Mouse (Mus musculus): ENCODE measurements around the gene Apoh.

The Apoh gene

GRCm38 (mm10) chr11:108342781-108343768 lies at the start of gene Apoh:
Apoh (plus strand) TSS chr11:108343354.
- peak; percentile 57 for DNase-seq (ENCODE audit: low read depth, low spot score)

GRCm38 (mm10) chr11:108293843-108294242 lies 49.3 kb upstream of the Apoh start:
- no peak for DNase-seq (ENCODE audit: low read depth, low spot score)

DNA sequence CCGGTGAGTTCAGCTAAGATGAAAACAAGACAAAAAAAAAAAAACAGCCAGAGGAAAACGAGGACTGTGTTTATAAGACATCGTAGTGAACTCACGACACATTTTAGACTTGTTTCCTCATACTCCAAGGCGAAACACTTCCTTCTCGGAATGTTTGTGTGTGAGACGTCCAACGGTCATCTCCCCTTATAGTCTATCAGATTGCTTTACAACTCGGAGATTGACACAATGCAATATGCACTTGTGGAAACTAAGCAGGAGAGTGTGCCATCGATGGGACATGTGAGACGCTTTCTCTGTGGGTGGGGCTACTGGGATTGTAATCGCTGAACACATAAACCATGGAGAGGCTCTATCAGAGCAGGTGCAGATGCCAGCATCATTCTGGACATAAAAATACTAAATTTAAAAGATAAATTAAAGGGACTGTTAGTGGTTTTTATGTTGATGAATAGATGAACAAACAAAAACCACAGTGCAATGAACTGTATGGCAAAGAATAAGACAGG lies 48.8 kb upstream of the Apoh start:
- DNase-seq (ENCODE audit: low read depth, low spot score), result no peak

DNA sequence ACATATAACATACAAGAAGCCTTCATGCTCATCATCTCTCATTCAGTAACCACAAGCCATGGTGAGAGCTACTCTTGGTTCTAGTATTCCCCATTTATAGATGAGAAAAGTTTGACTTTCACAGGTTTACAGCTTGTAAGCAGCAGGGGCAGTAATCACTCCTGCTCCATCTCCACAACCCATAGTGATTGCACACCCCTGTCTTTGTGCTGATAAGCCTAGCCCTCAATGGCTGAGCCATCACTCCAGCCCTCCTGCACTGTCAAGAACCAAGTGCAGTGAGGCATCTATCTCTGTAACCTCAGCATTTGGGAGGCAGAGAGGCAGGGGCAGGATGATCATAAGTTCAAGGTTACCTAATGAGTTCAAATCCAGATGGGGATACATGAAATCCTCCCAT lies 47.8 kb upstream of the Apoh start:
- no peak for DNase-seq (ENCODE audit: low read depth, low spot score)

DNA sequence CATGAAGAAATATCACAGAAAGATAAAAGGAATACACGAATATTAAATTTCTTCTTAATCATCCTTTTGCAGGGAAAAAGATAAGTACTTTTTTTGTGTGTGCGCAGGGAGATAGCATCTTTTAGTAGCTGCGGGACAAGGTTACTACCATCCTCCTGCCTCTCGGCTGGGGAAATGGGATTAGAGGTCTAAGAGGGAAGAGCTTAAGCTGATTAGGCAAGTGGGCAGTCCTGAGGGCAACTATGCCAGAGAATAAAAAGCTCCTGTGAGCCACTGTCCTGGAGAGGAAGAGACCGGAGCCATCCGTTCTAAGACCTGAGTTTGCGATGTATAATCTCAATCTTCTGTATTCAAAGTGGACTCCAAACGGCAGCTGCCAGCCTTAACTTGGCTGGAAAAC lies 45.2 kb upstream of the Apoh start:
- DNase-seq (ENCODE audit: low read depth, low spot score), result no peak

DNA sequence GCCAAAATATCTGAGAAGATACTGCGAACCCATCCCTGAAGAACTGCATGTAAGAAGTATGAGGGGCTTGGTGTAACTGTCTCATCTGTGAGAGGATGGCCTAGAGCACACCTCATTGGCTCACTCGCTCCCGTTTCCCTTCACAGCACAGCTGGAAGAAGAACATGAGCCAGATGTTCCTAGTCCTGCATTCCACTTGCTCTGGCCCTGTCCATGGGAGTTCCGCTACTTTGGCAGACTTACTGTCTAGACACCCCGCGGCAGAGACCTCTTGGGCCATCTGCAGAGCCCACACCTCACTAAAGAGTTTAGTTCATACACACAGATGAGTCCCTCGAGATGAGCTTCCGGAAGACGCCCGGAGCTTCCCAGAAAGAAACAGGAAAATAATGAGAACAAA lies 43.2 kb upstream of the Apoh start:
- DNase-seq (ENCODE audit: low read depth, low spot score), result no peak

DNA sequence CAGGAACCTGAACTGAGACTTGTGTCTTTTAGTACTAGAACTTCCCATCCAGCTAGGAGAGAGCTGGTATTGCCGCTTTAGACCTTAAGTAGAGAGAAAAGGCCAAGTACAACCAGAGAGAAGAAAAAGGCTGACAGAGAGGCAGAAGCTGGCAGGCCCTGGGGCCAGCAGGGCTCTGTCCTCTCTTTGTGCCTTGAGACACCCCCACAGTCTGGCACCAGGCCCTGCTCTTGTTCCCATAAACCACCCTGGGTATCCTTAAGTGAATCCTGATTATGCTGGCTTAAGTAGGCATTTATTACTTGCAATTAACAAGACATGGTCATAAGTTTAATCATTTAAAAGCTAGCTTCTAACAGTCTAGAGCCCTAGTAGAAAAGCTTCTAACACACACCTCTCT lies 42.7 kb upstream of the Apoh start:
- no peak for DNase-seq (ENCODE audit: low read depth, low spot score)

DNA sequence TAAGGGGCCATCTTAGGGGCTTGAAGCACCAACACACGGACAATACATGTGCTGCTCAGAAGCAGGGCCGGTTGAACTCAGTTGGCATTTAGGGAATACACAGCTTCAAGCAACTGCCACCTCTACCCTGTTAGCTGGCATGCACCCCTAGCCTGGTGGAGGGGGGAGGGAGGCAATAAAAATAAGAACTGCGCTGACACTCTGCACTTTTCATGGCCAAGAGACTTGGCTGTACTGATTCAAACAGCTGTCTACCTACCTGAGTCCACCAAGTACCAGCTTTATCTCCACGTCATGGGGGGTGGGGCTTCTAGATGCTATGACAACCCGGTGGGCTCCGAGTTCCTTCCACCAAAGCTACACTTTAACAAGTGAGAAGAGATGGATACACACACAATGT lies 42.1 kb upstream of the Apoh start:
- no peak for DNase-seq (ENCODE audit: low read depth, low spot score)

DNA sequence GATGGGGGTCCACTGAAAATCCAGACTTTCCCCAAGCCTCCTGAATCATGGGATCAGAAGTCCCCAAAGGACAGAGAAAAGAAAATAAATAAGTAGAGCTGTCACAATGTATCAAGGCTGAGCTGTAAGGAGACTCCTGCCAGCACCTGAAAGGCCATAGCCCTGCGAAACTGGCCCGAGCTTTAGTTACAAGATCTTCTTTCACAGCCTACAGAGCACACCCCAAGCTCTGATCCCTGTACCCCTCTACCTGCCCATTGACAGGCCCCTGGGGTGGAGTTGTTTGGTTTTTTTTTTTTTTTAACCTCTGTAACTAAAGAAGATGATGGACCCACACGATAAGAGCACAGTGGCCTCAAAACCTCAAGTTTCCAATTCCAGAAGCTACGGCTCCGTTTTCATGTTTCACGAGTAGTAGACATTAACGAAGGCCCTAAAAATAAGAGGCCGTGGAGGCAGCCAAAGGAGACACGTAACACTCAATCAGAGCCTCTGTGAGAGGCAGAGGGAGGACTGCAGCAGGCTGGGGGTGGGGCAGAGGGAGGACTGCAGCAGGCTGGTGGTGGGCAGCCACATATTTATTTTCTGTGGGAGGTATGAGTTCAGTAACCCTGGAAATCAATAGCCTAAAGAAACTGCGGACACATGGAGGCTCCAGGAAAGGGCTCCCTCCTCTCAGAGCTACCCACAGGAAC lies 41.2 kb upstream of the Apoh start:
- no peak for DNase-seq (ENCODE audit: low read depth, low spot score)

- DNase-seq (ENCODE audit: low read depth, low spot score), result no peak
These were observed 39.4 kb upstream of the Apoh start for GRCm38 (mm10) chr11:108303787-108304186.

DNA sequence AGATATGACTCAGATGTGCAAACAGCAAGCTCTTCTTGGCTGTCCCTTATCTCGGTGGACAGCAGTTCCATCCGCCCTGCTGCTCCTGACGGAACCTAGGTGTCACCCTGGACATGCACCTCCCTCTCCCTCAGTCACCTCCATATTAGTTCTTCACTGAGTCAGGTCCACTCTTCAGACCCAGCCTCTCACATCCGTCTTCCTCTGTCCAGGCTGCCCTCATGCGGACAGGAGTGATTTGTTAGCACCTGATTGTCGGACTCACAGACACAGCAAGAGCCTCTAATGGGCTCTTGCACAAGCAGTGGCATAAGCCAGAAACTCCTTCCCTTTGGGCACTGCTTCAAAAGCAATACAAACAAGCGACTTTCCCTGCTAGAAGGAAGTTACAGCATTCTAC lies 35.9 kb upstream of the Apoh start:
- DNase-seq (ENCODE audit: low read depth, low spot score), result no peak

GRCm38 (mm10) chr11:108308253-108308652 lies 34.9 kb upstream of the Apoh start:
- DNase-seq (ENCODE audit: low read depth, low spot score), result no peak

DNA sequence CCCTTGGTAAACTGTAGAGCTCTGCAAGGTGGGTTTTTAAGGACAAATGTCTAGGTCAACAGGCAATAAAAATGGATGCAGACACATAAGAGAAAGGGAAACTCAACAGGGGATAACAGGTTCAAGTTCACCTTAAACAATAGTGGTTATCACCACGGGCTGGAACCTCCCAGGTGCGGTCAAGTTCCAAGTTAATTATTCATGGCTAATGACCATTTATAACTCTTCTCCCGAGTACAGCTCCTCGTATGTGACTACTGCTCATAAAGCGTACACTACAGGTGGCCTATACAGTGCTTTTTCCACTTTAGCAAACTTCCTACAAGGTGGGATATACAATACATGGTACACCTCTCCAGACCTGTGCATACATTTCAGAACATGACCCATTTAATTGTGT lies 33.4 kb upstream of the Apoh start:
- DNase-seq (ENCODE audit: low read depth, low spot score), result no peak

- DNase-seq (ENCODE audit: low read depth, low spot score), result peak; percentile 49
These were observed 31.2 kb upstream of the Apoh start for GRCm38 (mm10) chr11:108311912-108312311.

DNA sequence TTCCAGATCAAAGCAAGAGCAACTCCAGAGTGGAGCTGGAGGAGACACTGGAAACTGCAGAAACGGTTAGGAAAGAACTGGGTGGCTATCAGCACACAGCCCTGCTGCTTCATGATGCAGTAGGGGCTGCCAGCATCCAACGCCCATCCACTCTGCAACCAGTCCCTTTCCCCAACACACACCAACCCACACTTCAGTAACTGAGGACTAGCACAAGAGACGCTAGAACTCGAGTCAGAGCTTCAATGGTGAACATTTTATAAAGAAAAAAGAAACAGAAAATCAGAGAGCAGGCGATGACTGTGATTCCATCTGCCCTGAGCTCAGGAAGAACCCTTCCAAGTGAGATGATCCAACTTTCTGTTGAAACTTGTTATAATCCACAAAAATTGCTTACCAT lies 30.6 kb upstream of the Apoh start:
- DNase-seq (ENCODE audit: low read depth, low spot score), result no peak

DNA sequence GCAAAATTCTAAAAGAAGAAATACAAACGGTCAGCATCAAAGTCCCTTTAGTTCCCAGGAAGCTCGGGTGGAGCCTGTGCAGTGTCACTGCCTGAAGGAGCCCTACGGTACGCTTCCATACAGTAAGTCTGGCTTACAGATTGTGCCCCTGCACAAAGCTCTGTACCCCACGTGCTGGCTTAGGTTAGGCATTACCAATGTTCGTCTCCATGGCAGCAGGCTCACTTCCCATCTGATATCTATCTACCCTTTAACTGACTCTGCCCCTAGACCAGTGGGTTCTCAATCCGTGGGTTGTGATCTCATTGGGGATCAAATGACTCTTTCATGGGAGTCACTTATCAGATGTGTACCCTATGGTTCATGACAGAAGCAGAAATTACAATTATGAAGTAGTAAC lies 27.4 kb upstream of the Apoh start:
- DNase-seq (ENCODE audit: low read depth, low spot score), result no peak

DNA sequence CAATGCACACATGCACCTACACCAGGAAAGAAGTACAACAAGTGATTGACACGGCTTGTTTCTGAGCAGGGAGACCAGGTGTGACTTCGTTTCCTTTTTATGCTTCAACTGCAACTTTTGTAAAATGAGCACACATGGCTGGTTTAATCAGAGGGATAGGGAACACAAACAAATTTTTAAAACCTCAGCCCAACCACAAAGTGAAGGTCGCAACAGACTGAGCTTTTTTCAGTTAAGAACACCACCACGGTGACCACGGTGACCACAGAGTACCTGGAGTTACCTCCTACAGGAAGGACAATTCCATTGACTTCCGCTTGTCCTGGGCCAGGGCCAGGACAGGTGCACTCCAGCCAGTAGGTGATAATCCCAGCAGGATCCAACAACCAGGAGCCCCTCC lies 25.3 kb upstream of the Apoh start:
- no peak for DNase-seq (ENCODE audit: low read depth, low spot score)

DNA sequence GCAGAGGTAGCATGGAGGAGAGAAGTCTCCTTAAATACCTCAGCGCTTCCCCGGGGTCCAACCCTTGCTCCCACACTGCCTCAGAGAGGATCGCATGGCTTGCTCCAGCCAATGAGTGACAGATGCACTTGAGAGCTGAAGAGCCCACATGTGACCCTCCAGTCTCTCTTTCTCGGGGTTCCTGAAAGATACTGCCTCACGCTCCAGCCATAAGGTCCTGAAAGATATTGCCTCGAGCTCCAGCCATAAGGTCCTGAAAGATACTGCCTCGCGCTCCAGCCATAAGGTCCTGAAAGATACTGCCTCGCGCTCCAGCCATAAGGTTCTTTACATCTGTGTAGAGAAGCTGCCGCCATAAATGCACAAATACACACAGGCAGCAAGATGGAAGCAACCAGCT lies 24.0 kb upstream of the Apoh start:
- no peak for DNase-seq (ENCODE audit: low read depth, low spot score)

- DNase-seq (ENCODE audit: low read depth, low spot score), result no peak
These were observed 22.6 kb upstream of the Apoh start for GRCm38 (mm10) chr11:108320561-108320960.

GRCm38 (mm10) chr11:108322156-108322555 lies 21.0 kb upstream of the Apoh start:
- no peak for DNase-seq (ENCODE audit: low read depth, low spot score)

DNA sequence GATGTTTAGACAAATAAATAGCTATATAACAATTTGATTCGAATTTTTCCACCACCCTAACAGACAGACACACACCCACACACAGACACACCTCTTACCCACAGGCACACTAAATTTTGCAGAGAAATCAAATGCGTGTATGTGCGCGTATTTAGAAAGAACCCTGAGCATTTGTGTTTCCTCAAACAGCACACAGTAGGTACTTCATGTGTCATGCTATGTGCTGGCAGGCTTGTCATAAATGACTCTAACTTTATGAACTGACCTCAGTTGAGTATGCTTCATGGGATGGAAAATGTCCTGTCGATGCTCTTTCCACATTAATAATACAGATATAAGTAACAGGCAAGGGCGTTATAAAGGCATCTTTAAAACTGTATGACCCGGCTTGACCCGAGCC lies 17.2 kb upstream of the Apoh start:
- DNase-seq (ENCODE audit: low read depth, low spot score), result no peak

DNA sequence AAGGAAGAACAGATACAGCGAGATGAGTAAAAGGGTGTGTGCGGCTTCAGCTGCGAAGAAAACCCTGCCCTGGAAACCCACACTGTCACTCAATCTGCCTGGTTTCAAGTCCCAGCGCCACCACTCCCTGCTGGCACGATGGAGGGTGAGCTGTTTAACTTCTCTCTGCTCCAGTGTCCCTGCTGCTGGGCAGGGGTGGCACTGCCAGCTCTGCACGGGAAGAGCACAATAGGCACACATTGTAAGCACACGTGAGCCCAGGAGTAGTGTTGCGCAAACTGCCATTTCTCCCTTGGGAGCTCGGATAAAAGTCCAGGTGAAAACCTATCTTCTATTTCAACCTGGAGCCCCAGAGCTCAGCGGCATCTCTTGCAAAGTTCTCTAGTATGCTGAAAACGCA lies 12.3 kb upstream of the Apoh start:
- DNase-seq (ENCODE audit: low read depth, low spot score), result no peak

DNA sequence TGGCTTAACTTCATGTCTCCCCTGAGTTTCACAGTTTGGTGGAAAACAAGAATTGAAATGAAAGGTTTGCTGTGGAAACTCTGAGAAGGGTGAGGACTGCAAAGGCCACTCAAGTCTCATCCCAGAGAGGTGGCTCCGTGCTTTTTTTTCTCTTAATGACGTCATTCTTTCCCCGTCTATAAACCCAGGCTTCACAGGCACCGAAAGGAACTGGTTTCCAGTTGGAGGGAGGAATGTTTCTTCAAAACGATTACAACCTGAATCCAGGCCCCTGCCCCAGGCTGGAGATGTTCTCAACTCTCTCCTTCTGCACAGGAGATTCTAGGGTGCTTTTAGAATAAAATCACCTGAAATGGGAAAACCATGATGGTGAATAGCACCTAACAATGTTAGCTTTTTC lies 10.1 kb upstream of the Apoh start:
- DNase-seq (ENCODE audit: low read depth, low spot score), result no peak

Data from CD4-positive, CD25-positive, alpha-beta regulatory T cell, adult 2 months (primary cell).